Mouse (Mus musculus) 3134 (cell line): ENCODE data around the gene Ap5z1.

Source experiments
- DNase-seq: peaks from one replicate; pipeline ENCODE4 v3.0.0-alpha.2; 2011; ENCODE audit warnings: low spot score; ENCODE audit not compliant: insufficient read length; ENCODE audit errors: extremely low read depth

Ap5z1 gene

GRCm38 (mm10) chr5:142510061-142510414 is 46.3 kb downstream of the Ap5z1 start:
- DNase-seq = no peak

GRCm38 (mm10) chr5:142512112-142512511 is 48.4 kb downstream of the Ap5z1 start:
- no peak for DNase-seq

- DNase-seq = no peak
Observed at GRCm38 (mm10) chr5:142518973-142519372, 55.2 kb downstream of the Ap5z1 start.

- DNase-seq = no peak
Observed at GRCm38 (mm10) chr5:142520360-142520759, 56.6 kb downstream of the Ap5z1 start.

GRCm38 (mm10) chr5:142521195-142521866 is 57.6 kb downstream of the Ap5z1 start:
- peak; percentile 64 for DNase-seq

GRCm38 (mm10) chr5:142524711-142525464 is 61.1 kb downstream of the Ap5z1 start:
- DNase-seq = no peak
